Mouse (Mus musculus) megakaryocyte, embryonic 14.5 days (primary cell): ENCODE measurements around the gene Ctns.

Experiments
- FLI1 ChIP-seq: IDR thresholded peaks from 2 replicates; pipeline ENCODE4 v1.6.1; 2012; ENCODE audit warnings: low read length, inconsistent platforms, mixed read lengths
- GATA1 ChIP-seq: IDR thresholded peaks from 3 replicates; pipeline ENCODE4 v1.6.1; 2012; ENCODE audit warnings: mixed read lengths, low read length, inconsistent platforms, borderline replicate concordance

GRCm38 (mm10) chr11:73223966-73224365 is 25.1 kb upstream of the Ctns start:
- TF ChIP-seq GATA1 (no peak), FLI1 (no peak)
